Mouse (Mus musculus): ENCODE results near the gene Ppp1r12a. TPM values are rescaled to one million over a fixed set of nuclear protein-coding genes. Genes with fewer than 3 reads are reported as not detected.

The Ppp1r12a gene
- total RNA-seq (2023): 248 and 316 TPM in 2 replicates

GRCm38 (mm10) chr10:108161261-108162256 is at the start of gene Ppp1r12a:
Ppp1r12a (plus strand) TSS chr10:108162193.

DNA sequence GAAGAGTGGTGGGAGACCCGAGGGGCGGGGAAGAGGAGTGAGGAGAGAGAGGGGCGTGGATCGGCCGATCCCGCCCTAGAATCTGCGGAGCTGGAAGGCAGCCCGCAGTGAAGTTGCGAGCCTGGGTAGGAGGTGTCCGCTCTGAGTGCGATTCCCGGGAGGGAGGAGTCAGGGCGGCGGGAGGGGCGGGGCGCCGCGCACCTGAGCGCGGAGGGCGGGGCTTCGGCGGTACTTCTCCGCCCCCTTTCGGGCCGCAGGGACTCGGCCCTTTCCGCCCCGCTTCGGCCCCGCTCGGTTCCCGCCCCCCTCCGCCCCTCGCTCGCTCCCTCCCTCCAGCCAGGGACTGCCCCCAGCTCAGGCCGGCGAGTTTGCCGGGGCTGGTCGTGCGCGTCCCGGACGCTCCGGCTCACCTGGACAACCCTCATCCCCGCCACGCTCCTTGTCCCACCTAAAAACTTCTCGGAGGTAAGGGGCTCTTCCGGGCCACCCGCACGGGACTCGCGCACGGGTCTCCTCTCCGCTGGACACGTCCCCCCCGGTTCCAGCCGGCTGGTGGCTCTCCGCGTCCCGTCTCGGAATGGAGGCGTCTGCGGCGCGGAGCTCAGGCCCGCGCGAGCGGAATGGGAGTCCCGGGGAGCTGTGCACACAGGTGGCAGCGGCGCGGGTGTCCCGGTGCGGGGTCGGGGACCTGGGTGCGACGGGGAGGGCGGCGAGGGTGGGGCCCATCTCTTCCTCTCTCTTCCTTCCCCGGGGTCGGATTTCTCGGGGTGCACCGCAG is 170.0 kb downstream of the Ppp1r12a start, which contains the start of gene Pawr:
Gene Pawr, plus strand, starts transcription at position 338 of the 778 bp plus-strand sequence.

Other genes starting within 250 kb of the Ppp1r12a start
- not detected in 2 replicates for gene Pawr, start 169.9 kb downstream of the Ppp1r12a start, total RNA-seq (2023)

All from neutrophil, adult 65 days (primary cell).